Mouse (Mus musculus): ENCODE measurements around the gene Uso1.
A peak's percentile ranks its signal among the peaks of the same experiment; 100 is the strongest.

Uso1 gene

GRCm38 (mm10) chr5:92240769-92241168, 103.0 kb downstream of the Uso1 start:
- no peak for DNase-seq (ENCODE audit: low read depth)

DNA sequence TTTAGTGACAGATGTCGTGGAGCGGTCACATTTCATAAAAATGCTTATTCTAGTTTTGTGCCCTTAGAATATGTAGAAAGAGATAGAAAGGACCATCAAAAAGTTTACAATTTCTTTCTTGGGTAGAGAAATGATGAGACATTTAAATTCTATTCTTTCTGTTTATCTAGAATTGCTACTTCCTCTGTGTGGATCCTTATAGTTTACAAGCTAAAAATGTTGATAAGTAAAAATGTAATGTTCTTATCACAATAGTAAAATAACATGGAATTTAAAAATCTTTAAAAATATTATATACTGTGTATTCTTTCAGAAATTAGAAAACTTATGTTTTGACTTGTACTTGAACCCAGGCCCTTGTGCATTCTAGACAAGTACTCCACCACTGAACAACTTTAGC, 107.2 kb downstream of the Uso1 start:
- DNase-seq (ENCODE audit: low read depth) = no peak

DNA sequence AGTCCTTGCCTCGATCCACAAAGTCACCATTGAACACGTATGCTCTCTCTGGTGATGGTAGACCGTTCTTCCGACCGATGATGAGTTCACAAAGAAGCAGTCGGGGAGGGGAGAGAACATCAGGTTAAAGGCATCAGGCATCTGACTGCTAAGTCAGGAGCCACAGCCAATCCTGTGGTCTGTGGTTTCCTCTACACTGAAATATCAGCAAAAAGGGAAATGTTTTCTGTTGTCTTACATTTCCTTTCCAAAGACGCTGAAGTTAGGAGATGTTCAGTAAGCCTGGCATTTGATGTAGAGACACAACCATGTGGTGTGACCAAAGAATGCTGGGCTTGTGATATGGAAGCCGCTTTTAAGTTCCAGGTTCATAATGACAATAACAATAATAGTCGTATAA, 107.7 kb downstream of the Uso1 start:
- DNase-seq (ENCODE audit: low read depth) = peak; percentile 93

DNA sequence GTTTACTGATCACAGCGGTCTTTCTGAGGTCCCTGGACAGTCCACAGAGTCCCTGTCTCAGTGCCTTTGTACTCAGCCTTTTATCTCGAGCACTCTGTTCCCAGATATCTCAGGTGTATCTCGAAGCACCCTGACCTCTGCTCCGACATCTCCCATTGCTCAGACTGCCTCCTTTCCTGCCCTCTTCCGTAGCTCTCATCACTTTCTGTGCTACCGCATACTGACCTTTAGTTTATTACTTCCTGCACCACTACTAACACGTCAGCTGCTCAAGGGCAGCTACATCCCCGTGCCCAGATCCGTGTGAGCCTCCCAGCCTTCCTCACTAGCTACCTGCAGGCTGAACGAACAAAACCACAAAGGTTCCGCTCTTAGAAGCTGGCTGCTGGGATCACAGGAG, 110.9 kb downstream of the Uso1 start:
- no peak for DNase-seq (ENCODE audit: low read depth)

DNA sequence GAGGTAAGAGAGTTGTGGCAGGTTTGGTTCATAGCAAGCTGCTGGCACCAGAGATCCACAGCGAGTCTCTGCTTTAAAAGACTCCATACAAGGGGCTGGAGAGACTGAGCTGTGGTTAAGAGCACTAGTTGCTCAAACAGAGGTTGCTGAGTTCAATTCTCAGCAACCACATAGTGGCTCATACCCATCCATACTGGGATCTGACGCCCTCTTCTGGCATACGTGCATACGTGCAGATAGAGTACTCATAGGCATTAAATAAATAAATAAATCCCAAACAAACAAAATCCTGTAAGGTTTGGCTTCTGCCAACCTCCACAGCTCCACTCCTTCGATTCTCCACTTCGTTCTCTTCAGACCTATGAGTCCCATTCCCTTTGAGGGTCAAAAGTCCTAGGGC, 114.3 kb downstream of the Uso1 start:
- no peak for DNase-seq (ENCODE audit: low read depth)
